Mouse (Mus musculus) small intestine, adult 2 months (tissue): ENCODE measurements around the gene Cmip. TPM values are rescaled to one million over a fixed set of nuclear protein-coding genes. Genes with fewer than 3 reads are reported as not detected.

ENCODE experiments used
- H3K27ac ChIP-seq: fragments of 200-500 bp; 2 replicates; pipeline ENCODE4 v1.5.1; 2012; ENCODE audit warnings: low read depth, low read length, control low read depth, inconsistent platforms; ENCODE audit not compliant: insufficient read depth
- H3K27me3 ChIP-seq: fragments of 200-500 bp; 2 replicates; pipeline ENCODE4 v1.6.1; 2012; ENCODE audit warnings: mild to moderate bottlenecking, moderate library complexity, low read length, inconsistent platforms; ENCODE audit not compliant: control insufficient read depth, insufficient read depth
- H3K36me3 ChIP-seq: fragments of 200-500 bp; 2 replicates; pipeline ENCODE4 v1.6.1; 2012; ENCODE audit warnings: mild to moderate bottlenecking, low read length, control low read depth, inconsistent platforms; ENCODE audit not compliant: control insufficient read depth, insufficient read depth
- H3K4me1 ChIP-seq: fragments of 200-500 bp; 2 replicates; pipeline ENCODE4 v1.6.1; 2012; ENCODE audit warnings: low read length, inconsistent platforms, mixed read lengths; ENCODE audit not compliant: control insufficient read depth, insufficient read depth, insufficient read length
- H3K4me3 ChIP-seq: fragments of 200-500 bp; 2 replicates; pipeline ENCODE4 v1.5.1; 2012; ENCODE audit warnings: low read depth, mild to moderate bottlenecking, control low read depth, inconsistent platforms, low read length, moderate library complexity
- CTCF ChIP-seq: fragments of 200-500 bp; IDR thresholded peaks from 2 replicates; pipeline ENCODE4 v1.5.1; 2012; ENCODE audit warnings: low read depth, mild to moderate bottlenecking, control low read depth, inconsistent platforms, low read length, moderate library complexity, mixed read lengths; ENCODE audit not compliant: insufficient replicate concordance, insufficient read length; ENCODE audit errors: extremely low read depth
- POLR2A ChIP-seq: fragments of 200-500 bp; IDR thresholded peaks from 2 replicates; pipeline ENCODE4 v1.6.1; 2012; ENCODE audit warnings: low read depth, mild to moderate bottlenecking, control low read depth, inconsistent platforms, low read length, moderate library complexity
- WGBS: fragments of 180-500 bp; shearing (Covaris S2); methylation state at CpG from one replicate; pipeline ENCODE4 v1.1.7; 2018; 5-methylcytosine and 5-hydroxymethylcytosine counted together
- polyA plus RNA-seq: library from polyadenylated mRNA; depleted of rRNA; stranded (reverse); fragments of >200 nt; gene quantifications from 2 replicates; pipeline ENCODE4 v1.2.3, GENCODE M21; 2012

Cmip gene
- polyA plus RNA-seq, 1 experiment = 129 TPM

DNA sequence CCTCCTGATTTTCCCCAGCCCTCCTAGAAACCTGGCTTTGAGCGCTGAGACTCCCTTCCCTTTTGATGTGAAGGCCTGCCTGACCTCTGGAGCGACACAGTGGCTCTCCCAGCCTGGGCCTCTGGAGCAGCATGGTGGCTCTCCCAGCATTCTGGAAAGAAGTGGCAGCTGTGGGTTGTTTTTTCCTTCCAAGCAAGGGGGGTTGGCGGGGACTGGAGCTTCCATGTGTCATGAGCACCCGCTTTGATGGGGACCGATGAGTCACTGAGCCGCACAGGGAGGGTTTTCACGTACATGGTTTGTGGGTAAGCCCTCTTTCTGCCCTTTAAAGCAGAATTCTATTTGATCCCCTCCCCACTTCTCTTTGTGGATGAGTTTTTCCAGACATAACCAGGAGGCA is 138.2 kb downstream of the Cmip start:
- H3K27me3 ChIP-seq = no peaks in the 10 kb centered on the region
- no peak overlapping the region for H3K4me3 ChIP-seq
- 87% methylated on average over 7 of the region's 7 CpGs for WGBS
- TF ChIP-seq CTCF = no peak
- no peak for TF ChIP-seq POLR2A
- peaks cover 5% of the 10 kb centered on the region for H3K36me3 ChIP-seq
- H3K4me1 ChIP-seq = no peaks in the 10 kb centered on the region
- no peak overlapping the region for H3K27ac ChIP-seq

DNA sequence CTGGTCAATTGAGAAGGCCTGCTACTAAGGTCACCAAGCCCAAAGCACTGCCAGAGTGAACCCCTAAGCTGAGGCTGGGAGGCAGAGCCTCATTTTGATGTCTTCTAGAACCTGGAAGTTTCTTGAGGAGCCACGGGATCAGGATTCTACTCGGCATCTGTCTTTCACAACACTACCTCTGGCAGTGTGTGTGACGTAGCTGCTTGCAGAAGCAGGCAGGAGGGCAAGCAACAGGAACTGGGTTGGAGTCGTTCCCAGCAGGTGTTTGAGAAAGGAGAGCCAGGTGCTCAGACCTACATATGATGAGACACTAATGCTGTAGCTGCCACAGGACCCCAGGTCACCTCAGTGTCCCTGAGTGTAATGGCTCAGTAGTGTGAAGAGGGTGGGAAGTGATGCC is 140.0 kb downstream of the Cmip start:
- Histone ChIP-seq H3K4me3 (no peak overlapping the region), H3K4me1 (peaks cover 6% of the 10 kb centered on the region; the same call in 1 of the 2 replicates), H3K36me3 (peaks cover 3% of the 10 kb centered on the region), H3K27ac (no peak overlapping the region), H3K27me3 (no peaks in the 10 kb centered on the region)
- 80% methylated on average over 4 of the region's 4 CpGs for WGBS
- no peak for TF ChIP-seq CTCF
- no peak for TF ChIP-seq POLR2A

DNA sequence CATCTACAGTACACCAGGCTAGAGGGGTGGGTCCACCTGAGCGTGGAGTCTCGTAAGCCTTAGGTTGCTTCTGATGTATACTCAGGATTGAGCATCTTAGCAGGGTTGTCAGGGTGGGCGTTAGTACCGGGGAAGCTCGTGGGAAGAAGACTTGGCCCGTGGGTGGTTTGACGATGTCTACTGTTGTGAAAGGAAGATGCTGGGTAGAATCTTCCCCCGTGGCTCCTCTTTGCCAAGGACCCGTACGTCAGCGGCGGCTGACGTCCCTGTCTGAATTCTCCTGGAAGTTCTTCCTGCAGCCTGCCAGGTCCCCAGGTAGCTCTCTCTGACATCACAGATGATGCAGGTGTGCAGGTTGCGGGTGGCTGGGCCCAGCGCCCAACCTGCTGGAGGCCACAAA is 140.9 kb downstream of the Cmip start:
- Histone ChIP-seq H3K36me3 (peaks cover 3% of the 10 kb centered on the region), H3K27ac (no peak overlapping the region), H3K27me3 (no peaks in the 10 kb centered on the region), H3K4me3 (no peak overlapping the region), H3K4me1 (peaks cover 8% of the 10 kb centered on the region; the same call in 1 of the 2 replicates)
- TF ChIP-seq POLR2A = no peak
- TF ChIP-seq CTCF = no peak
- WGBS = 93% methylated on average over 15 of the region's 15 CpGs

DNA sequence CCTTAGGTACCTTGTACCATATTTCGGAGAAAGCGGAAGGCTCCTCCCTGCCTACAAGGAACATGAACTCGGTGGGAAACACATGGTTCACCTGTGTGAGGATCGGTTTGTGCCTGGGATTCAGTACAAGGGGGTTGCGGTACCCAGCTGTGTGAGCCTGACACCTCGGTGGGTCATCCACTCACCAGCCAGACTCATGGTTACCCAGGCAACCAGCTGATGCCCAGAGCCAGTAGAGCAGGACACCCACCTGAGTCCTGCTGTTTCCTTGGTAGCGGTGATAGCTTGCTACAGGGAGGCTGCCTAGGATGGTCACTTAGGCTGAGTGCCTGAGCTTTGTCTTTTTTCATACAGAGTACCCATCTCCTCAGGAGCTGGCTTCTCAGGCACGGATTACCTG is 142.4 kb downstream of the Cmip start:
- no peak overlapping the region for H3K27ac ChIP-seq
- H3K27me3 ChIP-seq = no peaks in the 10 kb centered on the region
- TF ChIP-seq POLR2A = no peak
- no peak for TF ChIP-seq CTCF
- WGBS = 90% methylated on average over 8 of the region's 8 CpGs
- H3K4me1 ChIP-seq = peaks cover 20% of the 10 kb centered on the region
- H3K36me3 ChIP-seq = peaks cover 3% of the 10 kb centered on the region
- H3K4me3 ChIP-seq = no peak overlapping the region

DNA sequence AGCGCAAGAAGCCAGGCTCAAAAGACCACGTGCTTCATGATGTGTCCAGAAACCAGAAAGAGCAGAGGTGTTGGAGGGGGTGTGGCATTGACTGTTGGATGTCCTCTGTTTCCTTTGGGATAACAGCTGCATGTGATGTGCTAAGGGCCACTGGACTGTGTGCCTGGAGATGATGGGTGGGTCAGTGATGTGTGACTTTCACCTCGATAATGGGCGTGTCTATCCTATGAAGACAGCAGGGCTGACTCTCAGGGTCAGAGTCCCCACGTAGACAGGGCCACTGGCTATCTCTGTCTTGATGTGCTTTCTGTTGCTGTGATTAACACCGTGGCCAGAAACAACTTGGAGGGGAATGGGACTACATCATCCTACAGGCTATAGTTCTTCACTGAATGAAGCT is 144.0 kb downstream of the Cmip start:
- peaks cover 22% of the 10 kb centered on the region for H3K4me1 ChIP-seq
- H3K36me3 ChIP-seq = peaks cover 2% of the 10 kb centered on the region
- TF ChIP-seq CTCF (no peak), POLR2A (no peak)
- no peaks in the 10 kb centered on the region for H3K27me3 ChIP-seq
- peak overlapping the region; percentile 40 for H3K27ac ChIP-seq
- WGBS = 43% methylated on average over 6 of the region's 6 CpGs
- no peak overlapping the region for H3K4me3 ChIP-seq

DNA sequence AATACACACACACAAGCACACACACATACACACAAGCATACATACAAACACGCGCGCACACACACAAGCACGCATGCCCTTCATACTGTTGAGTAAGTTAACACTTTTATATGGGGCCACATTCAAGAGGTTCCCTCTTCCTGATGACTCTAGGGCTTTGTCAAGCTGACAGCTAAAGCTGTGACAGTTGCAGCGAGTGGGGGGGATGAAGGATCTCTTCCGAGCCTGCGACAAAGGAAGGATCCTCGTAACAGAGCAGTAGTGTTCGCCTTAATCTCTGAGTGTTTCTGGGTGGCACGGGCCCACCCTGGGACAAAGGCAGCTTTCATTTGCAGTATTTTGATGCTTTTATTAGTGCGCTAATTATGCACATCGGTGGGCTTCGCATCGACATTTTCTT is 145.0 kb downstream of the Cmip start:
- TF ChIP-seq CTCF (no peak), POLR2A (no peak)
- Histone ChIP-seq H3K4me3 (no peak overlapping the region), H3K4me1 (peaks cover 25% of the 10 kb centered on the region), H3K36me3 (no peaks in the 10 kb centered on the region; the same call in none of the 2 replicates), H3K27ac (no peak overlapping the region), H3K27me3 (no peaks in the 10 kb centered on the region)
- WGBS = 95% methylated on average over 14 of the region's 14 CpGs

DNA sequence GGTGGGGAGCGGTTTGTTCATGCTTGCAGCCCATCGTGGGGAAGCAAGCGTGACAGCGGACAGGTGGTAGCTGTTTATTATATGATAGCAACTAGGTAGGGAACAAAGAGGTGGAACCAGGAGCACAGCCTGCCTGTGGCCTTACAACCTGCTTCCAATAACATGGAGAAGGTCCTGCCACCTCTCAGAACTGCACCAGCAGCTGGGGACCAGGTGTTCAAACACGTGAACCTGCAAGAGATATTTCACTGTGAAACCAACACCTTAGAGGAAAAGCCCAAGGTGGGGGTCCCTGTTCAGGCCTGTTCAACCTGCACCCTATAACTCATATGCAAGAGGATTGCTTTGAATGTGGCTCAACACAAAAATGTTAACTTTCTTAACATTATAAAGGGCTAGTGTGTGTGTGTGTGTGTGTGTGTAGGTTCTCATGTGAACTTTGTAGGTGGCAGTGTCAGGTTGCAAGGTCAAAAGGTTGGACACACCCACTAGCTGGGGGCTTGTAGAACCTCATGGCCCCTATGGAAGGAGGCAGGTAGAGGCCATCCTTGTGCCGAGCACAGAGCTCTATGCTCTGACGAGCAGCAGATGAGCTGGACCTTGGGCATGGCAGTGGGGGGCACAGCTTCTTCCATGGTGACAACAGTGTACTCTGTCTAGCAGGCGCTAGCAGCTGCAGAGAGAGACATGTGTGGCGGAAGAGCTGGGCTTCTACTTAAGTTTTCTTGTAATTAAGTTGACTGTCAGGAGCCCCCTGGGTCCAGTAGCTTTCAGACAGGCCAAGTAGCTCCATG is 146.2 kb downstream of the Cmip start:
- no peak overlapping the region for H3K4me3 ChIP-seq
- H3K4me1 ChIP-seq = peaks cover 25% of the 10 kb centered on the region
- WGBS = 58% methylated on average over 9 of the region's 9 CpGs
- no peaks in the 10 kb centered on the region for H3K36me3 ChIP-seq
- H3K27me3 ChIP-seq = no peaks in the 10 kb centered on the region
- 0 out of 2 replicates have a peak overlapping the region, but pooled peaks have one; percentile 19 for H3K27ac ChIP-seq
- TF ChIP-seq CTCF = no peak
